In genomic region chr11:117115346-117116219, GRCm38 (mm10) we compare ENCODE assay signal across 8 mouse cellular contexts. TPM values are rescaled to one million over a fixed set of nuclear protein-coding genes. Genes with fewer than 3 reads are reported as not detected.
DNase-seq lines count a peak whose midpoint lies in the region; ATAC-seq and TF ChIP-seq lines count a peak whose summit lies in the region.

No protein-coding gene starts in this region.

- peaks cover 0 to 35% of the 10 kb centered on the region in 2 experiments; a peak in 3 of 4 replicates for H3K36me3 ChIP-seq in MEL (ENCODE audit: control insufficient read depth in 1 of 2, insufficient read depth in 2 of 2, low read length in 2 of 2)
- peaks cover 13% of the 10 kb centered on the region for H3K36me3 ChIP-seq in heart, embryonic 12.5 days
- H3K36me3 ChIP-seq in midbrain, embryonic 10.5 days: peaks cover 11% of the 10 kb centered on the region

- H3K4me3 ChIP-seq in layer of hippocampus, adult 2 months: peak overlapping the region; percentile 99
- H3K4me3 ChIP-seq in MEL (ENCODE audit: control insufficient read depth in 1 of 2, insufficient read depth in 1 of 2, low read depth in 2 of 2, low read length in 2 of 2): peak overlapping the region; percentile 85 to 91
- peak overlapping the region; percentile 94 for H3K4me3 ChIP-seq in heart, embryonic 12.5 days
- H3K4me3 ChIP-seq in midbrain, embryonic 10.5 days: peak overlapping the region; percentile 68

- ATAC-seq in heart, embryonic 12.5 days (ENCODE audit: insufficient number of reproducible peaks, low FRiP score): peak; percentile 4; the same call in 1 of the 2 replicates

- no peaks in the 10 kb centered on the region for H3K27me3 ChIP-seq in MEL (ENCODE audit: control insufficient read depth in 1 of 2, insufficient read depth in 2 of 2, low read length in 2 of 2)
- H3K27me3 ChIP-seq in heart, embryonic 12.5 days (replicated peaks): no peaks in the 10 kb centered on the region
- no peaks in the 10 kb centered on the region for H3K27me3 ChIP-seq in midbrain, embryonic 10.5 days (ENCODE audit: low read depth, poor library complexity, severe bottlenecking)

- TF ChIP-seq CTCF in layer of hippocampus, adult 2 months (conservative IDR thresholded peaks at IDR 0.05): no peak
- no peak for TF ChIP-seq CTCF in MEL (IDR thresholded peaks at IDR 0.05 in 2 of 3, conservative IDR thresholded peaks at IDR 0.05 in 1 of 3; ENCODE audit: control insufficient read depth in 1 of 3, insufficient read depth in 1 of 3, low read depth in 2 of 3, low read length in 3 of 3, poor library complexity in 1 of 3, severe bottlenecking in 1 of 3)

- TF ChIP-seq RAD21 in MEL (IDR thresholded peaks at IDR 0.05; ENCODE audit: low read depth, low read length): no peak

- no peak; a peak in 2 of 4 replicates for TF ChIP-seq POLR2A in MEL (IDR thresholded peaks at IDR 0.05; ENCODE audit: control insufficient read depth in 1 of 2, insufficient read depth in 1 of 2, low read depth in 1 of 2, low read length in 2 of 2, poor library complexity in 1 of 2)

- peak in 1 of 2 experiments; percentile 59 for DNase-seq in layer of hippocampus, adult 2 months (ENCODE audit: low spot score in 2 of 2)
- DNase-seq in layer of hippocampus, adult 11-12 months (ENCODE audit: low spot score): no peak
- peak; percentile 80 for DNase-seq in MEL (ENCODE audit: low read depth, low spot score)
- DNase-seq in embryo, embryonic 10.5 days (ENCODE audit: low spot score): peak; percentile 68
- peak; percentile 63 to 73 for DNase-seq in kidney, postnatal 36 days
- no peak for DNase-seq in midbrain, embryonic 10.5 days (ENCODE audit: low spot score)
- no peak for DNase-seq in layer of hippocampus, adult 18-20 months (ENCODE audit: low spot score in 2 of 2)

- H3K4me2 ChIP-seq in heart, embryonic 12.5 days: peak overlapping the region; percentile 86

- H3K4me1 ChIP-seq in MEL (ENCODE audit: control insufficient read depth in 1 of 2, insufficient read depth in 2 of 2, low read length in 2 of 2): peaks cover 12 to 32% of the 10 kb centered on the region in 2 experiments
- peaks cover 62% of the 10 kb centered on the region for H3K4me1 ChIP-seq in heart, embryonic 12.5 days (replicated peaks)
- H3K4me1 ChIP-seq in midbrain, embryonic 10.5 days: peaks cover 58% of the 10 kb centered on the region

- H3K9ac ChIP-seq in MEL (ENCODE audit: control insufficient read depth, low read depth, low read length, poor library complexity, severe bottlenecking): peak overlapping the region; percentile 97
- peak overlapping the region; percentile 95 for H3K9ac ChIP-seq in heart, embryonic 12.5 days

- peak overlapping the region; percentile 99 for H3K27ac ChIP-seq in layer of hippocampus, adult 2 months
- peak overlapping the region; percentile 68 for H3K27ac ChIP-seq in MEL (ENCODE audit: control insufficient read depth, low read depth, low read length)
- peak overlapping the region; percentile 98 for H3K27ac ChIP-seq in heart, embryonic 12.5 days (ENCODE audit: poor library complexity, severe bottlenecking)
- H3K27ac ChIP-seq in midbrain, embryonic 10.5 days (replicated peaks): peak overlapping the region; percentile 95

- TF ChIP-seq EP300 in MEL (IDR thresholded peaks at IDR 0.05; ENCODE audit: low read depth in 1 of 2, low read length in 2 of 2): no peak

- H3K9me3 ChIP-seq in MEL (replicated peaks; ENCODE audit: insufficient read depth, low read length): no peaks in the 10 kb centered on the region
- H3K9me3 ChIP-seq in heart, embryonic 12.5 days (replicated peaks): 0 out of 2 replicates have a peak, but pooled peaks cover 3% of the 10 kb centered on the region
- H3K9me3 ChIP-seq in midbrain, embryonic 10.5 days (replicated peaks): peaks cover 4% of the 10 kb centered on the region; the same call in 1 of the 2 replicates

- under 1% methylated on average over 43 of the region's 54 CpGs for WGBS in heart, embryonic 12.5 days
- 2% methylated on average over 54 of the region's 54 CpGs for WGBS in midbrain, embryonic 10.5 days

- peaks cover 18% of the 10 kb centered on the region for H3K79me2 ChIP-seq in MEL (ENCODE audit: control insufficient read depth, insufficient read depth, low read length, poor library complexity)

TF ChIP-seq in MEL, 35 proteins besides CTCF, POLR2A, EP300 and RAD21:
- TF ChIP-seq CHD2 (IDR thresholded peaks at IDR 0.05; ENCODE audit: low read length) (no peak), ZKSCAN1 (IDR thresholded peaks at IDR 0.05; ENCODE audit: low read depth, low read length) (no peak), BHLHE40 (IDR thresholded peaks at IDR 0.05; ENCODE audit: borderline replicate concordance, low read depth, low read length) (no peak), USF2 (IDR thresholded peaks at IDR 0.05; ENCODE audit: borderline replicate concordance in 1 of 2, insufficient read depth in 1 of 2, low read depth in 1 of 2, low read length in 2 of 2) (no peak), ELF1 (IDR thresholded peaks at IDR 0.05; ENCODE audit: low read depth, low read length) (no peak), MAFK (IDR thresholded peaks at IDR 0.05; ENCODE audit: borderline replicate concordance, low read depth, low read length) (no peak), POLR2AphosphoS5 (IDR thresholded peaks at IDR 0.05; ENCODE audit: borderline replicate concordance, low read depth, low read length) (no peak), USF1 (IDR thresholded peaks at IDR 0.05; ENCODE audit: low read depth, low read length) (no peak), KAT2A (conservative IDR thresholded peaks at IDR 0.05; ENCODE audit: low read depth, low read length) (no peak), ZC3H11A (IDR thresholded peaks at IDR 0.05; ENCODE audit: low read depth, low read length) (no peak), E2F4 (IDR thresholded peaks at IDR 0.05; ENCODE audit: borderline replicate concordance, low read depth, low read length) (no peak), MAZ (IDR thresholded peaks at IDR 0.05; ENCODE audit: low read depth, low read length) (no peak; the same call in 1 of the 2 replicates), MYB (IDR thresholded peaks at IDR 0.05; ENCODE audit: low read depth, low read length) (no peak), TAL1 (IDR thresholded peaks at IDR 0.05; ENCODE audit: low read length) (no peak), TBP (IDR thresholded peaks at IDR 0.05; ENCODE audit: low read depth, low read length) (peak; percentile 20; the same call in 1 of the 2 replicates), POLR2AphosphoS2 (IDR thresholded peaks at IDR 0.05; ENCODE audit: low read length) (no peak), MEF2A (IDR thresholded peaks at IDR 0.05; ENCODE audit: extremely low read depth, insufficient replicate concordance, low read depth, low read length, poor library complexity, severe bottlenecking) (no peak), NELFE (IDR thresholded peaks at IDR 0.05; ENCODE audit: low read depth, low read length) (no peak), TCF12 (IDR thresholded peaks at IDR 0.05; ENCODE audit: low read depth, low read length) (0 out of 2 replicates have a peak, but pooled peaks have one; percentile 14), NRF1 (IDR thresholded peaks at IDR 0.05; ENCODE audit: insufficient read depth, low read depth, low read length, poor library complexity, severe bottlenecking) (no peak), SMC3 (IDR thresholded peaks at IDR 0.05; ENCODE audit: low read depth, low read length) (no peak), MYC (IDR thresholded peaks at IDR 0.05; ENCODE audit: low read depth, low read length) (no peak), MXI1 (IDR thresholded peaks at IDR 0.05; ENCODE audit: low read depth, low read length) (no peak; the same call in 1 of the 2 replicates), ZNF384 (IDR thresholded peaks at IDR 0.05; ENCODE audit: low read depth, low read length) (no peak), GABPA (IDR thresholded peaks at IDR 0.05; ENCODE audit: low read depth, low read length) (no peak), UBTF (IDR thresholded peaks at IDR 0.05; ENCODE audit: borderline replicate concordance, insufficient read depth, low read depth, low read length) (peak; percentile 87; the same call in 1 of the 2 replicates)
TF ChIP-seq in MEL: peak in this region for 3.

RNA-seq across cellular contexts. Expression of gene Sec14l1, which starts 0.6 kb away (rescaled TPM):
- 100 to 1,000 TPM; 226 to 239 TPM for total RNA-seq in layer of hippocampus, adult 2 months (2021)
- total RNA-seq in MEL (2012; rRNA removed): 42.0 and 44.6 TPM in 2 replicates
- 10 to 100 TPM in 1 of 2 experiments, not detected in 1; 55.9 TPM for polyA plus RNA-seq in MEL (2012; ENCODE audit: insufficient read depth in 1 of 2, insufficient read length in 2 of 2, low read depth in 1 of 2, low replicate concordance in 2 of 2, missing spikeins in 1 of 2)
- polyA plus RNA-seq in heart, embryonic 12.5 days (2016; fragmentation: Nextera tagmentation; extraction: Ambion mirVana): 53.4 and 56.6 TPM in 2 replicates
- polyA plus RNA-seq in midbrain, embryonic 10.5 days (2016; fragmentation: Nextera tagmentation; extraction: Ambion mirVana): 49.9 and 58.0 TPM in 2 replicates
- 100 to 1,000 TPM; 235 to 245 TPM for total RNA-seq in layer of hippocampus, adult 18-20 months (2021)

Comparison
In these comparisons a context has a peak if more than half of its experiments do, and no peak if none do; other contexts are left out.
1. DNase-seq: peak in MEL (single experiment), embryo, embryonic 10.5 days (single experiment) and kidney, postnatal 36 days (2 of 2); none in layer of hippocampus, adult 11-12 months (single experiment), midbrain, embryonic 10.5 days (single experiment) and layer of hippocampus, adult 18-20 months (0 of 2).
2. Peak in every context shown above with its lines, with median percentiles within 50 percentile points of each other: H3K27ac ChIP-seq and H3K4me3 ChIP-seq.